In genomic region chr1:75888499-75889208, GRCm38 (mm10) we compare ENCODE assay signal across 21 mouse cellular contexts.
DNase-seq lines count a peak whose midpoint lies in the region; ATAC-seq and TF ChIP-seq lines count a peak whose summit lies in the region.
"Had no signal": no experiment of that assay in that cellular context is flagged by ENCODE, and none has a peak within 500 bp of the region (broad histone marks: within the 10 kb centered on the region; RNA-seq: fewer than 3 reads in every experiment).

No protein-coding gene starts in this region.

- in situ Hi-C loops in CH12.LX (cut with MboI; ENCODE audit: low pct_ligation_motif_present, low pct_unique_long_range_greater_than_20kb, low sequenced_read_pairs): no loop called here

- no peak overlapping the region for H3K27ac ChIP-seq in hindbrain, embryonic 12.5 days
- H3K27ac ChIP-seq in hindbrain, embryonic 11.5 days (ENCODE audit: low read depth, low read length): no peak overlapping the region
- no peak overlapping the region for H3K27ac ChIP-seq in CH12.LX (ENCODE audit: insufficient read depth, low read depth)
- H3K27ac ChIP-seq in forebrain, embryonic 15.5 days (replicated peaks): 0 out of 2 replicates have a peak overlapping the region, but pooled peaks have one; percentile 6
- H3K27ac ChIP-seq in stomach, postnatal 0 days (replicated peaks): no peak overlapping the region
- H3K27ac ChIP-seq: embryonic facial prominence, embryonic 15.5 days; intestine, embryonic 15.5 days; kidney, embryonic 15.5 days had no signal

- TF ChIP-seq POLR2A in CH12.LX (IDR thresholded peaks at IDR 0.05; ENCODE audit: low read depth, low read length): no peak

- no peak for TF ChIP-seq RAD21 in CH12.LX (IDR thresholded peaks at IDR 0.05; ENCODE audit: low read depth, low read length)

- no peaks in the 10 kb centered on the region for H3K36me3 ChIP-seq in hindbrain, embryonic 12.5 days
- H3K36me3 ChIP-seq in hindbrain, embryonic 11.5 days (ENCODE audit: control insufficient read depth, insufficient read depth, low read length): no peaks in the 10 kb centered on the region
- no peaks in the 10 kb centered on the region for H3K36me3 ChIP-seq in CH12.LX (replicated peaks in 1 of 2; ENCODE audit: control insufficient read depth in 1 of 2, insufficient read depth in 1 of 2, low read length in 1 of 2)
- no peaks in the 10 kb centered on the region for H3K36me3 ChIP-seq in forebrain, embryonic 15.5 days
- no peaks in the 10 kb centered on the region for H3K36me3 ChIP-seq in stomach, postnatal 0 days (ENCODE audit: control insufficient read depth, insufficient read depth, low read length)
- H3K36me3 ChIP-seq: embryonic facial prominence, embryonic 15.5 days; intestine, embryonic 15.5 days; kidney, embryonic 15.5 days had no signal

- H3K4me2 ChIP-seq in hindbrain, embryonic 12.5 days (replicated peaks): 0 out of 2 replicates have a peak overlapping the region, but pooled peaks have one; percentile 11
- no peak overlapping the region for H3K4me2 ChIP-seq in hindbrain, embryonic 11.5 days (replicated peaks; ENCODE audit: low read depth, low read length)
- H3K4me2 ChIP-seq in CH12.LX (ENCODE audit: insufficient read depth, low read depth, poor library complexity, severe bottlenecking): no peak overlapping the region
- no peak overlapping the region for H3K4me2 ChIP-seq in forebrain, embryonic 15.5 days (replicated peaks)
- H3K4me2 ChIP-seq in stomach, postnatal 0 days (replicated peaks; ENCODE audit: low read depth): no peak overlapping the region
- H3K4me2 ChIP-seq: embryonic facial prominence, embryonic 15.5 days; intestine, embryonic 15.5 days; kidney, embryonic 15.5 days had no signal

- no peaks in the 10 kb centered on the region for H3K9me3 ChIP-seq in hindbrain, embryonic 12.5 days (replicated peaks)
- H3K9me3 ChIP-seq in hindbrain, embryonic 11.5 days (ENCODE audit: control insufficient read depth, low read length): no peaks in the 10 kb centered on the region
- H3K9me3 ChIP-seq in CH12.LX (replicated peaks; ENCODE audit: low read length): peaks cover 6% of the 10 kb centered on the region
- H3K9me3 ChIP-seq in forebrain, embryonic 15.5 days: no peaks in the 10 kb centered on the region
- no peaks in the 10 kb centered on the region for H3K9me3 ChIP-seq in stomach, postnatal 0 days (ENCODE audit: control insufficient read depth, low read length)
- H3K9me3 ChIP-seq: intestine, embryonic 15.5 days; kidney, embryonic 15.5 days had no signal

- DNase-seq in hindbrain, embryonic 11.5 days (ENCODE audit: low spot score): no peak
- peak; percentile 62 for DNase-seq in CH12.LX (ENCODE audit: extremely low read depth)
- DNase-seq in ZHBTc4 (ENCODE audit: low read depth, low spot score): peak; percentile 68
- no peak for DNase-seq in testis, postnatal 14 days (ENCODE audit: low spot score)
- no peak for DNase-seq in right cerebral cortex, postnatal 10 days (ENCODE audit: low spot score in 2 of 2)
- no peak for DNase-seq in stomach, postnatal 0 days (ENCODE audit: low spot score)
- DNase-seq: adrenal gland, postnatal 10 days; cerebellum, adult 9-11 months; kidney, postnatal 4 days; layer of hippocampus, adult 9-11 months; liver, postnatal 0 days; lung, postnatal 10 days; right cerebral cortex, adult 18-20 months; spleen, adult 18-20 months; thymus, adult 2 months had no signal

- H3K4me3 ChIP-seq in hindbrain, embryonic 12.5 days: no peak overlapping the region
- H3K4me3 ChIP-seq in hindbrain, embryonic 11.5 days (ENCODE audit: low read depth, low read length): no peak overlapping the region
- H3K4me3 ChIP-seq in CH12.LX (replicated peaks in 1 of 3; ENCODE audit: low read depth in 2 of 3, low read length in 2 of 3, poor library complexity in 1 of 3): no peak overlapping the region
- no peak overlapping the region for H3K4me3 ChIP-seq in forebrain, embryonic 15.5 days
- H3K4me3 ChIP-seq in stomach, postnatal 0 days (ENCODE audit: low read depth, low read length): no peak overlapping the region
- H3K4me3 ChIP-seq: embryonic facial prominence, embryonic 15.5 days; intestine, embryonic 15.5 days; kidney, embryonic 15.5 days had no signal

- H3K9ac ChIP-seq in hindbrain, embryonic 12.5 days: no peak overlapping the region
- no peak overlapping the region for H3K9ac ChIP-seq in hindbrain, embryonic 11.5 days (ENCODE audit: low read depth, low read length)
- H3K9ac ChIP-seq in CH12.LX (ENCODE audit: insufficient read depth, low read depth): no peak overlapping the region
- H3K9ac ChIP-seq in forebrain, embryonic 15.5 days (replicated peaks): no peak overlapping the region
- H3K9ac ChIP-seq in stomach, postnatal 0 days (ENCODE audit: low read length): no peak overlapping the region
- H3K9ac ChIP-seq: embryonic facial prominence, embryonic 15.5 days; intestine, embryonic 15.5 days; kidney, embryonic 15.5 days; liver, postnatal 0 days had no signal

- no peak for TF ChIP-seq CTCF in CH12.LX (conservative IDR thresholded peaks at IDR 0.05 in 1 of 2, IDR thresholded peaks at IDR 0.05 in 1 of 2; ENCODE audit: low read depth in 2 of 2, low read length in 2 of 2)
- TF ChIP-seq CTCF in stomach, postnatal 0 days (IDR thresholded peaks at IDR 0.05; ENCODE audit: low read depth): no peak

- WGBS in hindbrain, embryonic 12.5 days: 18% methylated on average over 9 of the region's 9 CpGs
- 21% methylated on average over 9 of the region's 9 CpGs for WGBS in hindbrain, embryonic 11.5 days
- 9% methylated on average over 9 of the region's 9 CpGs for WGBS in forebrain, embryonic 15.5 days
- WGBS in stomach, postnatal 0 days: 37% methylated on average over 9 of the region's 9 CpGs

- no peak for TF ChIP-seq EP300 in CH12.LX (IDR thresholded peaks at IDR 0.05; ENCODE audit: low read length)
- no peak for TF ChIP-seq EP300 in stomach, postnatal 0 days (optimal IDR thresholded peaks at IDR 0.05)

- H3K4me1 ChIP-seq in hindbrain, embryonic 12.5 days: peaks cover 9% of the 10 kb centered on the region
- no peaks in the 10 kb centered on the region for H3K4me1 ChIP-seq in hindbrain, embryonic 11.5 days (replicated peaks; ENCODE audit: control insufficient read depth, insufficient read depth, low read length)
- peaks cover 0 to 13% of the 10 kb centered on the region in 2 experiments; a peak in 2 of 4 replicates for H3K4me1 ChIP-seq in CH12.LX (ENCODE audit: control insufficient read depth in 1 of 2, insufficient read depth in 2 of 2)
- peaks cover 26% of the 10 kb centered on the region for H3K4me1 ChIP-seq in forebrain, embryonic 15.5 days
- no peaks in the 10 kb centered on the region for H3K4me1 ChIP-seq in stomach, postnatal 0 days (replicated peaks; ENCODE audit: control insufficient read depth, insufficient read depth)
- H3K4me1 ChIP-seq: intestine, embryonic 15.5 days; kidney, embryonic 15.5 days had no signal

- no peaks in the 10 kb centered on the region for H3K79me2 ChIP-seq in CH12.LX (replicated peaks; ENCODE audit: control insufficient read depth, extremely low read depth, insufficient read depth, poor library complexity, severe bottlenecking)

- dilution Hi-C loops in CH12.LX (cut with MboI; ENCODE audit: extremely low pct_ligation_motif_present, extremely low pct_unique_long_range_greater_than_20kb, low sequenced_read_pairs): no loop called here

- no peaks in the 10 kb centered on the region for H3K27me3 ChIP-seq in hindbrain, embryonic 12.5 days
- no peaks in the 10 kb centered on the region for H3K27me3 ChIP-seq in hindbrain, embryonic 11.5 days (ENCODE audit: control insufficient read depth, insufficient read depth, low read length)
- H3K27me3 ChIP-seq in CH12.LX (replicated peaks): no peaks in the 10 kb centered on the region
- no peaks in the 10 kb centered on the region for H3K27me3 ChIP-seq in forebrain, embryonic 15.5 days
- H3K27me3 ChIP-seq in stomach, postnatal 0 days (ENCODE audit: control insufficient read depth, insufficient read depth, low read length): no peaks in the 10 kb centered on the region
- H3K27me3 ChIP-seq: embryonic facial prominence, embryonic 15.5 days; intestine, embryonic 15.5 days; kidney, embryonic 15.5 days had no signal

- ATAC-seq in hindbrain, embryonic 12.5 days (ENCODE audit: low FRiP score): no peak
- no peak for ATAC-seq in hindbrain, embryonic 11.5 days (ENCODE audit: low FRiP score)
- ATAC-seq in forebrain, embryonic 15.5 days (replicated peaks): no peak
- no peak for ATAC-seq in stomach, postnatal 0 days (ENCODE audit: low FRiP score, low TSS enrichment)
- ATAC-seq: activated CD4-positive, CD25-positive, alpha-beta regulatory T cell, adult 4 months; intestine, embryonic 15.5 days; liver, postnatal 0 days had no signal

TF ChIP-seq in CH12.LX, 34 proteins besides CTCF, POLR2A, EP300 and RAD21:
- TF ChIP-seq POLR2AphosphoS2 (IDR thresholded peaks at IDR 0.05; ENCODE audit: low read depth, low read length) (no peak), PAX5 (IDR thresholded peaks at IDR 0.05; ENCODE audit: low read length) (no peak), RCOR1 (conservative IDR thresholded peaks at IDR 0.05; ENCODE audit: low read depth, low read length) (no peak), TBP (conservative IDR thresholded peaks at IDR 0.05; ENCODE audit: low read depth, low read length) (no peak), ETS1 (conservative IDR thresholded peaks at IDR 0.05; ENCODE audit: low read depth, low read length) (no peak), MAX (IDR thresholded peaks at IDR 0.05; ENCODE audit: low read length) (no peak), ZMIZ1 (IDR thresholded peaks at IDR 0.05; ENCODE audit: low read depth, low read length) (no peak), USF1 (IDR thresholded peaks at IDR 0.05; ENCODE audit: low read depth, low read length) (no peak), CHD2 (IDR thresholded peaks at IDR 0.05; ENCODE audit: low read length) (no peak), CHD1 (IDR thresholded peaks at IDR 0.05; ENCODE audit: low read depth, low read length) (no peak), IRF4 (IDR thresholded peaks at IDR 0.05; ENCODE audit: low read depth, low read length) (no peak), GABPA (IDR thresholded peaks at IDR 0.05; ENCODE audit: insufficient replicate concordance, low read depth, low read length) (no peak), HCFC1 (IDR thresholded peaks at IDR 0.05; ENCODE audit: low read depth, low read length) (no peak), MXI1 (IDR thresholded peaks at IDR 0.05; ENCODE audit: low read depth, low read length) (no peak), BHLHE40 (IDR thresholded peaks at IDR 0.05; ENCODE audit: low read depth, low read length) (no peak), ZC3H11A (IDR thresholded peaks at IDR 0.05; ENCODE audit: low read depth, low read length) (no peak)

Comparison
In these comparisons a context has a peak if more than half of its experiments do, and no peak if none do; other contexts are left out.
1. DNase-seq: peak in CH12.LX (single experiment) and ZHBTc4 (single experiment); none in hindbrain, embryonic 11.5 days (single experiment), testis, postnatal 14 days (single experiment), right cerebral cortex, postnatal 10 days (0 of 2) and stomach, postnatal 0 days (single experiment).